Mouse (Mus musculus) heart, postnatal 10 days (tissue): Measurements from ENCODE around the gene Trpv3. TPM values are rescaled to one million over a fixed set of nuclear protein-coding genes. Genes with fewer than 3 reads are reported as not detected.

Experiments
- DNase-seq, 2 experiments: peaks; one replicate each; pipeline ENCODE4 v3.0.0; 2021
- intact Hi-C: fragments of 180-260 bp; cut with DNase I; formaldehyde crosslinking; loops from one replicate; pipeline ENCODE4 v1.15.1; 2025
- total RNA-seq, 2 experiments: library from RNA; stranded (reverse); gene quantifications; 2 replicates each; pipeline ENCODE4 v1.2.3; 2021

The Trpv3 gene
- total RNA-seq: under 1 TPM; 0.05 to 0.20 TPM

- intact Hi-C loops: no loop called here
- no peak for DNase-seq
Measured at GRCm38 (mm10) chr11:73267267-73267666, at the start of gene Trpv3. Gene Trpv3 (plus strand): TSS chr11:73267388.

DNA sequence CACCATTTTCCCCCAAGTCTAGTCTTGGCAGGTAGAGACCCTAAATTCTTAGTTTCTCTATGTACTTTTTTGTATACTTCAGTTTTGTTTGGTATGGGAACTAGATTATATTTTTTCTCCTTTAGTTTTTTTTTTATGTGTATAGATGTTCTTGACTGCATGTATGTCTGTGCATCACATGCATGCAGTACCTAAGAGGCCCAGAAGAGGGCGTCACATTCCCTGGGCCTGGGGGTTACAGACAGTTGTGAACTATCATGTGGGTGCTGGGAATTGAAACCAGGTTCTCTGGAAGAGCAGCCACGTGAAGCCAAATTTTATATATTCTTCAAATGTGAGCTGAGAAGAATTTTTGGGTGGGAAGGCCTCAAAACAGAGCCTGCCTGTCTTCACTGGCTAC, 47.5 kb upstream of the Trpv3 start:
- intact Hi-C loops: no loop called here
- no peak for DNase-seq

DNA sequence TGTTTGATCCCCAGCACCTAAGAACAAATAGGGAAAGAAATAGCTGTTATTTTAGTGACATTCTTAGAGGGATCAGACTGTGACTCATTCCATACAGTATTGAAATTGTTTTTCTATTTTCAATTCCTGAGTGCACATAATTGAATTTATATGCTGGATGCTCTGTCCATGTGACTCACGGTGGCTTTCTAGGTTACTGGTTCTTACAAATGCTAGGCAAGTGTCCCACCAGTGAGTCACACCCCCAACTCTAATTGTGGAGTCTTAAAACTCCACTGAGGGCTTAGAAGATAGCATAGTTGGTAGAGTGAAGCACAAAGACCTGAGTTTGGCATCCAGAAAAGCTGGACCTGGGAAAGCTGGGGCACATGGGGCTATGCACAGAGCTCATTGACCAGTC, 46.5 kb upstream of the Trpv3 start:
- intact Hi-C loops: no loop called here
- no peak for DNase-seq

DNA sequence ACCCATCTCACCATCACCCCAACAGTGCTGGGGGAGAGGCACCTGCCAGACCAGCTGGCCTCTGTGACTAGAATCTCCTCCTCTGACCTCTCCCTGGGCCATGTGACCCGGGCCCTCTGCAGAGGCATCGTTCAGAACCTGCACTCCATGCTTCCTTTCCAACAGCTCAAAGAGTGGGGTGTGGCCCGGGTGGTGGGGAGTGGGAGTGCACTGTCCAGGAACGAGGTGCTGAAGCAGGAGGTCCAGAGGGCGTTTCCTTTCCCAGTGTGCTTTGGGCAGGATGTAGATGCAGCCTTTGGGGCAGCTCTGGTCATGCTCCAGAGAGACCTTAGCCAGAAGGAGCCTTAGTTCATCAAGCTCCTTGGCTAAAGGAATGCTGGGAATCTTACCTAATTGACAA, 44.3 kb upstream of the Trpv3 start:
- intact Hi-C loops: no loop called here
- no peak for DNase-seq

DNA sequence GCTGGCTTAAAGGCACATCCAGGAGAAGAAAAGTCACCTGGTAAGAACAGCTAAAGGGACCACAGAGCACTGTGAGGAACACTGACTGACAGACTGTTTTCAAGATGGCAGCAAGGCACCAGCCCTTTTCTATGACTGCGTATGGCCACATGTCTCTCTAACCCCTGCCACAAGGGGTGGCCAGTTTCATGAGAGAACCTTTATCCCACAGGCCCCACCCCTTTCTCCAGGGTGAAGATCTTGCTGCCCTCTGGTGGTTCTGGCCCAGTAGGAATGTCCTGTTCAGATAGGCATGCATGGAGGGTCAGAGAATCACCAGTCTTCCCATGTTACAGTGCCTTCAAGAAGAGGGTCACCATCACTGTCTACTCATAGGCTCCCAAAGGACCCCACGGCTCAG, 43.2 kb upstream of the Trpv3 start:
- DNase-seq: peak; percentile 14 to 32
- intact Hi-C loops: no loop called here

DNA sequence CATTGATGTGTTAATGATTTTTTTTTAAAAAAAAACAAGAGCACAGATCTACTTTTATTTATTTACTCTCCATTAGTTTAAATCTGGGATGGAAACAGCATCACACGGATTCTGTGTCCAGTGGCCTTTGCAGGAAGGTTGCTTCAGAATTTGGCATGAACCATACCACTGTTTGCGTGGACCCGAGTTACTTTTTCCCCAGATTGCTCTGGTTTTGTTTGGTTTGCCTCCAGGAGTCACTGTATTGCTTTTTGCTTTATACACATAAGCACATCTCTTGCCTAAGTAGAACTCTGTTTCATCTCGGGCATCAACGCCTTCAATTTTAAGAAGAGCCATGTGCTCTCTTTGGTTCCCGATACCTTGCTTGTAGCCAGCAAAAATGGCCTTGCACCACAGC, 41.3 kb upstream of the Trpv3 start:
- no peak for DNase-seq
- intact Hi-C loops: no loop called here

GRCm38 (mm10) chr11:73228881-73229280, 38.3 kb upstream of the Trpv3 start:
- intact Hi-C loops: no loop called here
- no peak for DNase-seq

DNA sequence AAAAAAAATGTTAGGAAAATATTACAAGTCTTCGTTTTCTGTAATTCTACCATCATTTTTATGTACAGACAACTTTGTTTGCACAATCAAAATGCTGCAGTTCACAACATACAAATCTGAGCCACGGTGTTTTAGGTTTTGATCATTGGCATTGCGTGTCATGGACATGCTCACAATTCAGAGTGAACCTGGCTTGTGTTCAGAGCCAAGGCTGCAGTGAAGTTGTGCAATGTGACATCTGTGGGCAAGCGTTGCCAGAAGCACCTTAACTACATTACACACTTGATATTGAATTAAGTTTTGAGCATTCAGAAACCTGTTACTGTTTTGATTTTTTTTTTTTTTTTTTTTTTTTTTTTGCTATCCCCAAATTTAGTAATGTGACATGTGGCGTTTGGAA, 37.1 kb upstream of the Trpv3 start:
- no peak for DNase-seq
- intact Hi-C loops: no loop called here

DNA sequence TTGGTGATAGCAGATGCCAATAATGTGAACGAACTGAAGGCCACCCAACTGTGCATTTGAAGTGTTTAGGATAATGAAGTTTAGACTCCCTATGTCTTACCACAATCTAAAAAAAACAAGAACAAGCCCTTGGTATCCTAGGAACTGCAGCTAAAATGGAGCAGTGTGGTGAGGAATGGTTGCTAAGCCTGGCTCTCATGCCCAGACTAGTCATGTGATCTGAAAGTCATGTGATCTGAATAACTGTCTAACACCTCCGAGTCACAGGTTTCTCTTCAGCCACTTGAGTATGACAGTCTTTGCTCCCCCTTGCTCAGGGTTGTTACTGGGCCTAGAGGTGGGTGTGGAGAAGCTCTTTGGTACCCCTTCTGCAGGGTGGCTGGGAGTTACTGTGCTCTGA, 34.7 kb upstream of the Trpv3 start:
- intact Hi-C loops: no loop called here
- DNase-seq: no peak

GRCm38 (mm10) chr11:73233992-73234391, 33.2 kb upstream of the Trpv3 start, which contains the start of gene Trpv1:
Gene Trpv1 (plus strand): TSS chr11:73234292.
- intact Hi-C loops: no loop called here
- no peak for DNase-seq

- peak; percentile 88 for DNase-seq
- intact Hi-C loops: no loop called here
Measured at GRCm38 (mm10) chr11:73235990-73236701, 31.0 kb upstream of the Trpv3 start.

- DNase-seq: peak; percentile 5 to 15
- intact Hi-C loops: no loop called here
Measured at GRCm38 (mm10) chr11:73236731-73237130, 30.5 kb upstream of the Trpv3 start.

DNA sequence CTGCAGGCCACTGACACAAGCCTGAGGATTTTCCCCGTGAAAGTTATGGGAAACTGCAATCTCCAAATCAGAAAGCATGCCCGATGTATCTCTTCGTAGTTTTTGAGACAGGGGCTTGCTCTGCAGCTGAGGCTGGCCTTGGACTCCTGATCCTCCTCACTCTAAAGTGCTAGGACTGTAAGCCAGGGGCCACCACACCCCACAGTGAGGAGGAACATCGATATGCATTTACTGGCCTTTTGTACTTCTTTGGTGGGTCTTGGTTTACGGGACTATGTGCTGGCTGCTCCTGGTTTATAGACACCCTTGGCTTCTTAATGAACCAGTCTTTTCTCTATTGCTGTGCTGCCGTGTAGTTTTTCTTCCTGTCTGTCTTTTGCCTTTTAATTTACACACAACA, 25.0 kb upstream of the Trpv3 start:
- intact Hi-C loops: no loop called here
- no peak for DNase-seq

- intact Hi-C loops: no loop called here
Measured at GRCm38 (mm10) chr11:73242777-73243176, 24.4 kb upstream of the Trpv3 start.

DNA sequence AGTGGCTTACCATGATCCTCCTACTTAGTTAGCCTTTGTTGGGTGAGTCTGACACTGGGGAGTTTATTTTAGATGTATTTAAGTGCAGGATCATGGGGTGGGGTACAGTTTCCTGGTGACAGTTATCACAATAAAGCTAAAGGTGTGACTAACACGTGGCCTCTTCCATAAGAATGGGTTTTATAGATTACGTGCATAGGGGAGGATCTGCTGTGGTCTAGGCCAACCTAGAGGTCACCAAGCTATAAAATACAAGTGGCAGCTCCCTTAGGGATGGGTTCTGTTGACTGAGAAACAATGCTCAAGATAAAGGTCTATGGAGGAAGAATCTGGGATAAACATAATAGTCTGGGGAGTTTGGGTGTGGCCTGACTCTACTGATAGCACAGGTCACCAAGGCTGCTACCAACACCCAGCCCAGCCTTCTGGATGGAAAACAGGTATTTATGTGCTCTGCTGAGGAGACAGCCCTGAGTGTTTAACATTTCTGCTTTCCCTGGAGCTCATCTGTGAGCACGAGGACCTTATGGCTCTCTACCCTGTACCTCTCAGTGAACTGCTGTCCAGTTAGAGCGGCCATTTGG, 9.7 kb upstream of the Trpv3 start:
- DNase-seq: no peak
- intact Hi-C loops: no loop called here

More at GRCm38 (mm10) chr11:73242777-73243176, 24.4 kb upstream of the Trpv3 start:
- no peak for DNase-seq

DNA sequence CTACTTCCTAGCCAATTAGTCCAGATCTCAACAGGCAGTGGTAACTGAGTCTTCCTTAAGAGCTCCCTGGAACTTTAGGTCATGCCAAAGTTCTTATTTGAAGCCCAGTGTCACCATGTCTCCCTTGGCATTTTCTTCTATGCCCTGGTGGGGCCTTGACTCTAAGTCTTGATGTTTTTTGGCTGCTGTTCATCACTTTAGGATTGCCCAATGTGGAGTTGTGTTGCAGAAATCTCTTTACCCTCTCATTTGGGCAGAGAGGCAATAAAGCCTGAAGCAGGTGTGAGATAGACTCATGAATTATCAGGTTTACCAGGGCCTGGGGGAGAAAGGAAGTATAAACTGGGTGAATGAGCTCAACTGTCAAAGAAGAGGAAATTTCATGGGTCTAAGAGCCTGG, 8.5 kb upstream of the Trpv3 start:
- no peak for DNase-seq
- intact Hi-C loops: no loop called here

GRCm38 (mm10) chr11:73260457-73260856, 6.7 kb upstream of the Trpv3 start:
- intact Hi-C loops: no loop called here
- no peak for DNase-seq

- intact Hi-C loops: no loop called here
- no peak for DNase-seq
Measured at GRCm38 (mm10) chr11:73261385-73261784, 5.8 kb upstream of the Trpv3 start.

DNA sequence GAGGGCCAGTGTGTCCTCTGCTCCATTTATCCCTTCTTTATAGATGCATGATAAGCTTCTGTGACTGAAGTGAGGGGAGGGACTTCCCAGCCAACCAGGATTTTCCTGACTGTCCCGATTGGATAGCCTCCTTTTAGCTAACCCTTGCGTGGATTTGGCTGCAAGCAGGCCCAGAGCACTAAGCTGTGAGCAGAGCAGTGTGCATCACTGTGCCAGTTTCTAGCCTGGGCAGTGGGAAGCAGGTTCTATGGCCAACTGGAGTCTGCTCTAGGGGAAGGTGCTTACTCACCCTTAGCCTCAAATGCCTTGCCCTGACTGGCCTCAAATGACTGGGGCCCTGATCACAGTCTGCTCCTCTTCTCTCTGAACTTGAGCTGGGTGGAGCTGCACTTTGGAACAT, 7.6 kb downstream of the Trpv3 start:
- intact Hi-C loops: no loop called here
- DNase-seq: no peak

GRCm38 (mm10) chr11:73280710-73281109, 13.5 kb downstream of the Trpv3 start:
- intact Hi-C loops: loop anchor here (1.0 to 10.0 kb wide), 3 partner anchors 142 to 1094 kb away; partner anchors contain the start of gene Haspin
- no peak for DNase-seq

- intact Hi-C loops: loop anchor here (1.0 to 10.0 kb wide), 3 partner anchors 143 to 1093 kb away; partner anchors contain the start of gene Haspin
- peak; percentile 41 to 63 for DNase-seq
Measured at GRCm38 (mm10) chr11:73281528-73282027, 14.4 kb downstream of the Trpv3 start.

GRCm38 (mm10) chr11:73283369-73283768, 16.2 kb downstream of the Trpv3 start:
- DNase-seq: peak; percentile 67 to 73
- intact Hi-C loops: loop anchor here (5.0 to 10.0 kb wide), 2 partner anchors 211 to 1091 kb away; no protein-coding TSS in a partner anchor
